Mouse (Mus musculus) cerebellum, adult 2 months (tissue): Measurements from ENCODE around the gene 2310011J03Rik.

Source experiments
- CTCF ChIP-seq: fragments of 200-500 bp; IDR thresholded peaks from 2 replicates; pipeline ENCODE4 v1.5.1; 2011; ENCODE audit warnings: low read depth, mild to moderate bottlenecking, control low read depth, low read length, moderate library complexity, borderline replicate concordance; ENCODE audit not compliant: insufficient read depth
- POLR2A ChIP-seq: fragments of 200-500 bp; IDR thresholded peaks from 2 replicates; pipeline ENCODE4 v1.6.1; 2011; ENCODE audit warnings: low read length, control low read depth, borderline replicate concordance; ENCODE audit not compliant: insufficient read depth

DNA sequence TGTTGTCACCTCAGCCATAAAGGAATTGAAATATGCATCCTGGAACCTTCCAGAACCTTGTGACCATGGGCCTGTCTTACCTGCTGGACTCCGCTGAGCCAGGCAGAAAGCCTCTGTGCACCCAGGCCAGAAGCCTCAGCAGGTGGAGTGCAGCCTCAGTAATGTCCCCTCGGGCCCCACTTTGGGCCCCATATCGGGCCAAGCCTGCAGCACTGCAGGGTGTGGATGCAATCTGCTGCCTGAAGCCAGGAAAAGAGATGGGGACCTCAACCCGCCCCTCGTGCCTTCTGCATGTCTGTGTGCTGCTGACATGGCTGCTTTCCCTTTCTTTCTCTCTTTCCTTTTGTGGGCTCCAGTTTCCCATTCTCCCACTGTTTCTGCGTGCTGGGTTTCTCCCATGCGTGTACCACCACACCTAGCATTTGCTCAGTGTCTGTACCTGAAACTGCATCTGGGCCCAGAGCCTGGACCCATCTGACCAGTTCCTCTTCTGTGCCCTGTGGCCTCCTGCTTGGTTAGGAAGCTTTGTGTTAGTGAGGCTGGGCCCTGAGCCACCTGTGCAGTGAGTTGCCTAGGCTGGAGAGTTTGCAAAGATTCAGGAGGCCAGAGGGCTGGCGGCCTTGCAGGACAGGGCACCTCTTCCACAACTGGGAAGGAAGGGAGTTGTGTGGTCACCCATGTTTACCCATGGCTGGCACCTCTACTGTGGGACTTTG lies 48.3 kb downstream of the 2310011J03Rik start:
- no peak for TF ChIP-seq CTCF
- no peak for TF ChIP-seq POLR2A
